In genomic region chr14:46172875-46173324, GRCm38 (mm10) we compare ENCODE assay signal across 23 mouse cellular contexts.
DNase-seq lines count a peak whose midpoint lies in the region; ATAC-seq and TF ChIP-seq lines count a peak whose summit lies in the region.
"Had no signal": no experiment of that assay in that cellular context is flagged by ENCODE, and none has a peak within 500 bp of the region (broad histone marks: within the 10 kb centered on the region; RNA-seq: fewer than 3 reads in every experiment).

No protein-coding gene starts in this region.

- DNase-seq in forebrain, postnatal 0 days = peak; percentile 12
- DNase-seq in forebrain, embryonic 10.5 days (ENCODE audit: extremely low spot score, low spot score) = no peak
- no peak for DNase-seq in neural tube, embryonic 10.5 days (ENCODE audit: extremely low spot score, low spot score)
- peak; percentile 73 for DNase-seq in retina, postnatal 1 day
- DNase-seq in lung, adult 18-20 months = no peak
- DNase-seq: adrenal gland, adult 2 months; B cell, adult 2 months; cerebellum, adult 9-10 months; heart, postnatal 14 days; kidney, adult 9 months; kidney, postnatal 4 days; layer of hippocampus, adult 9-11 months; spleen, adult 18-20 months; thymus, postnatal 36 days had no signal

- no peaks in the 10 kb centered on the region for H3K9me3 ChIP-seq in forebrain, postnatal 0 days (ENCODE audit: low read length)
- no peaks in the 10 kb centered on the region for H3K9me3 ChIP-seq in forebrain, embryonic 10.5 days
- no peaks in the 10 kb centered on the region for H3K9me3 ChIP-seq in neural tube, embryonic 12.5 days
- no peaks in the 10 kb centered on the region for H3K9me3 ChIP-seq in embryonic facial prominence, embryonic 13.5 days
- no peaks in the 10 kb centered on the region for H3K9me3 ChIP-seq in heart, embryonic 11.5 days (replicated peaks; ENCODE audit: control insufficient read depth, low read length)
- H3K9me3 ChIP-seq: heart, embryonic 12.5 days; hindbrain, embryonic 13.5 days; limb, embryonic 12.5 days; midbrain, embryonic 15.5 days had no signal

- 16% methylated on average over 6 of the region's 6 CpGs for WGBS in forebrain, postnatal 0 days
- WGBS in forebrain, embryonic 10.5 days = 34% methylated on average over 6 of the region's 6 CpGs
- 11% methylated on average over 6 of the region's 6 CpGs for WGBS in neural tube, embryonic 12.5 days
- WGBS in embryonic facial prominence, embryonic 13.5 days = 34% methylated on average over 6 of the region's 6 CpGs
- WGBS in heart, embryonic 11.5 days (ENCODE audit: insufficient replicate concordance) = 68% methylated on average over 6 of the region's 6 CpGs

- H3K4me2 ChIP-seq in forebrain, postnatal 0 days (ENCODE audit: low read depth) = no peak overlapping the region
- H3K4me2 ChIP-seq in neural tube, embryonic 12.5 days (replicated peaks) = no peak overlapping the region
- no peak overlapping the region for H3K4me2 ChIP-seq in embryonic facial prominence, embryonic 13.5 days
- no peak overlapping the region for H3K4me2 ChIP-seq in heart, embryonic 11.5 days
- H3K4me2 ChIP-seq: heart, embryonic 12.5 days; hindbrain, embryonic 13.5 days; limb, embryonic 12.5 days; midbrain, embryonic 15.5 days had no signal

- no peaks in the 10 kb centered on the region for H3K36me3 ChIP-seq in forebrain, postnatal 0 days (ENCODE audit: insufficient read depth)
- no peaks in the 10 kb centered on the region for H3K36me3 ChIP-seq in forebrain, embryonic 10.5 days (replicated peaks)
- H3K36me3 ChIP-seq in neural tube, embryonic 12.5 days = no peaks in the 10 kb centered on the region
- H3K36me3 ChIP-seq in embryonic facial prominence, embryonic 13.5 days = no peaks in the 10 kb centered on the region
- no peaks in the 10 kb centered on the region for H3K36me3 ChIP-seq in heart, embryonic 11.5 days (ENCODE audit: control insufficient read depth, insufficient read depth, low read length)
- H3K36me3 ChIP-seq: heart, embryonic 12.5 days; hindbrain, embryonic 13.5 days; limb, embryonic 12.5 days; midbrain, embryonic 15.5 days had no signal

- H3K4me1 ChIP-seq in forebrain, postnatal 0 days (ENCODE audit: insufficient read depth) = no peaks in the 10 kb centered on the region
- H3K4me1 ChIP-seq in forebrain, embryonic 10.5 days = 0 out of 2 replicates have a peak, but pooled peaks cover 4% of the 10 kb centered on the region
- H3K4me1 ChIP-seq in neural tube, embryonic 12.5 days = 0 out of 2 replicates have a peak, but pooled peaks cover 8% of the 10 kb centered on the region
- H3K4me1 ChIP-seq in embryonic facial prominence, embryonic 13.5 days = peaks cover 41% of the 10 kb centered on the region
- no peaks in the 10 kb centered on the region for H3K4me1 ChIP-seq in heart, embryonic 11.5 days (ENCODE audit: control insufficient read depth, insufficient read depth, low read length)
- H3K4me1 ChIP-seq: heart, embryonic 12.5 days; hindbrain, embryonic 13.5 days; midbrain, embryonic 15.5 days had no signal

- H3K27ac ChIP-seq in forebrain, postnatal 0 days (ENCODE audit: low read depth, low read length) = no peak overlapping the region
- H3K27ac ChIP-seq in forebrain, embryonic 10.5 days = no peak overlapping the region
- H3K27ac ChIP-seq in neural tube, embryonic 12.5 days = no peak overlapping the region
- H3K27ac ChIP-seq in embryonic facial prominence, embryonic 13.5 days = peak overlapping the region; percentile 12
- no peak overlapping the region for H3K27ac ChIP-seq in heart, embryonic 11.5 days (ENCODE audit: low read depth, low read length)
- H3K27ac ChIP-seq: hindbrain, embryonic 13.5 days; limb, embryonic 12.5 days; liver, embryonic 14.5 days; midbrain, embryonic 15.5 days had no signal

- H3K9ac ChIP-seq in forebrain, postnatal 0 days = no peak overlapping the region
- H3K9ac ChIP-seq in neural tube, embryonic 12.5 days = no peak overlapping the region
- no peak overlapping the region for H3K9ac ChIP-seq in embryonic facial prominence, embryonic 13.5 days
- no peak overlapping the region for H3K9ac ChIP-seq in heart, embryonic 11.5 days (ENCODE audit: low read depth, low read length)
- H3K9ac ChIP-seq: heart, embryonic 12.5 days; hindbrain, embryonic 13.5 days; limb, embryonic 12.5 days; liver, embryonic 14.5 days; midbrain, embryonic 15.5 days had no signal

- H3K4me3 ChIP-seq in forebrain, postnatal 0 days (ENCODE audit: low read depth, low read length) = no peak overlapping the region
- H3K4me3 ChIP-seq in forebrain, embryonic 10.5 days = no peak overlapping the region
- no peak overlapping the region for H3K4me3 ChIP-seq in neural tube, embryonic 12.5 days
- H3K4me3 ChIP-seq in embryonic facial prominence, embryonic 13.5 days = no peak overlapping the region
- H3K4me3 ChIP-seq in heart, embryonic 11.5 days (ENCODE audit: low read depth, low read length) = no peak overlapping the region
- H3K4me3 ChIP-seq: heart, embryonic 12.5 days; hindbrain, embryonic 13.5 days; limb, embryonic 12.5 days; midbrain, embryonic 15.5 days had no signal

- ATAC-seq in forebrain, postnatal 0 days = peak; percentile 78; the same call in 1 of the 2 replicates
- ATAC-seq in neural tube, embryonic 12.5 days (ENCODE audit: low FRiP score, low read depth) = peak; percentile 61; the same call in 1 of the 2 replicates
- ATAC-seq in embryonic facial prominence, embryonic 13.5 days (ENCODE audit: insufficient number of reproducible peaks, insufficient read depth, low FRiP score, low TSS enrichment, low read depth) = no peak
- no peak for ATAC-seq in heart, embryonic 11.5 days (replicated peaks; ENCODE audit: insufficient number of reproducible peaks, low FRiP score, low TSS enrichment)
- ATAC-seq: lung, postnatal 0 days; midbrain, embryonic 15.5 days had no signal

- no peaks in the 10 kb centered on the region for H3K27me3 ChIP-seq in forebrain, postnatal 0 days (ENCODE audit: insufficient read depth, low read length)
- peaks cover 10% of the 10 kb centered on the region; the same call in 1 of the 2 replicates for H3K27me3 ChIP-seq in forebrain, embryonic 10.5 days (ENCODE audit: poor library complexity, severe bottlenecking)
- no peaks in the 10 kb centered on the region for H3K27me3 ChIP-seq in neural tube, embryonic 12.5 days (replicated peaks)
- H3K27me3 ChIP-seq in embryonic facial prominence, embryonic 13.5 days = no peaks in the 10 kb centered on the region
- H3K27me3 ChIP-seq in heart, embryonic 11.5 days (ENCODE audit: control insufficient read depth, insufficient read depth, low read length) = no peaks in the 10 kb centered on the region
- H3K27me3 ChIP-seq: heart, embryonic 12.5 days; limb, embryonic 12.5 days; midbrain, embryonic 15.5 days had no signal

- TF ChIP-seq CTCF in forebrain, postnatal 0 days (IDR thresholded peaks at IDR 0.05; ENCODE audit: low read depth) = no peak

Comparison
In these comparisons a context has a peak if more than half of its experiments do, and no peak if none do; other contexts are left out.
1. DNase-seq: peak in forebrain, postnatal 0 days (single experiment) and retina, postnatal 1 day (single experiment); none in forebrain, embryonic 10.5 days (single experiment), neural tube, embryonic 10.5 days (single experiment) and lung, adult 18-20 months (0 of 2).
2. ATAC-seq: peak in forebrain, postnatal 0 days (single experiment) and neural tube, embryonic 12.5 days (single experiment); none in embryonic facial prominence, embryonic 13.5 days (single experiment) and heart, embryonic 11.5 days (single experiment).